Mouse (Mus musculus) common myeloid progenitor, adult 5-6 weeks (primary cell): ENCODE results near the gene Rrp36. TPM values are rescaled to one million over a fixed set of nuclear protein-coding genes. Genes with fewer than 3 reads are reported as not detected.
A peak's percentile ranks its signal among the peaks of the same experiment; 100 is the strongest.

Experiments used
- ATAC-seq: replicated peaks from 2 replicates; pipeline ENCODE4 v1.8.0; 2016; ENCODE audit warnings: low read depth, mild to moderate bottlenecking, moderate TSS enrichment, inconsistent platforms; ENCODE audit not compliant: poor library complexity, severe bottlenecking
- total RNA-seq: library from RNA; stranded (forward); fragments of 200-1000, 187-1606 nt; gene quantifications from 2 replicates; pipeline ENCODE4 v1.2.3, GENCODE M21; 2017

Gene Rrp36
- total RNA-seq, 1 experiment from 2014 or later: 46.2 TPM

DNA sequence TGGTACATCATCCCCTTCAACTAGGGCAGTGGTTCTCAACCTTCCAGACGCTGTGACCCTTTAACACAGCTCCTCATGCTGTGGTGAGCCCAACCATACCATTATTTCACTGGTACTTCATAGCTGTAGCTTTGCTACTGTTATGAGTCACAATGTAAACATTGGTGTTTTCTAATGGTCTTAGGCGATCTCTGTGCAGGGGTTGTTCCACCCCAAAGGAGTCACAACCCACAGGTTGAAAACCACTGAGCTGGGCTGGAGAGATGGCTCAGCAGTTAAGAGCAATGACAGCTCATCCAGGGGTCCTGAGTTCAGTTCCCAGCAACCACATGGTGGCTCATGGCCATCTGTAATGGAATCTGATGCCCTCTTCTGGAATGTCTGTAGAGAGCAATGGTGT, 17.2 kb upstream of the Rrp36 start:
- no peak for ATAC-seq

DNA sequence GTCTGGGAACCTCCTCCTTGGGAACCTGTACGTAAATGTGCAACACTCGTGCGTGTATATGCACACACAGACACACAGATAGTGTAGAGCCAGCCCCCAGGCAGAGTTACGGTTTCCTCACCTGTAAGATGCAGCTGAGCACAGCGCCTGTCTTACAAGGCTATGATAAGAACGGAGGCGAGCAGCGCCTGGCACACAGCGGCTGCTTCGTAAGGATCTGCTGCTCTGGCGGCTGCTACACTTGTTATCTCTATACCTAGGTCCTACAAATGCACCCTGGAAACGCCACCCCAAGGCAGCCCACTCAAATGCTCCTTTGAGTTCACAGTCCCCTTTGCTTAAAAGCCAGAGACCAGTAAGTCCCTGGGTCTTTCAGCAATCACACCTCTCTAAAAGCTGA, 16.5 kb upstream of the Rrp36 start:
- no peak for ATAC-seq

DNA sequence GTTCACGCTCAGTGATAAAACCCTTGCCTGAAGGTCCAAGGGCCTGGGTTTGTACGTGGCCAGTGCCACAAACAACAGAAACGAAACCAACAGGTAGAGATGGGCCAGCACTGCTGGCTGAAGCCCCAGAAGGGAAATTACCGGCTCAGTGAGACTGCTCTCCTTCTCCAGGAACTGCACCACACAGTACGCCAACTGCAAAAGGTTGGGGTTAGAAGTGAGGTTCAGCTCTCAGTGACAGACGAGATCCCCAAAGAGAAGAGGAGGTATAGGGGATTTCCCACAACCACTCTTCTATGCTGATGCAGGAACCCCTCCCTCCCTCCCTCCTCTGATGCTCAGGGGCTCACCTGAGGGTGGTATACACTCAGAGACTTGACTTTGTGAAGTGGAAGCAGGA, 11.8 kb upstream of the Rrp36 start:
- no peak for ATAC-seq

DNA sequence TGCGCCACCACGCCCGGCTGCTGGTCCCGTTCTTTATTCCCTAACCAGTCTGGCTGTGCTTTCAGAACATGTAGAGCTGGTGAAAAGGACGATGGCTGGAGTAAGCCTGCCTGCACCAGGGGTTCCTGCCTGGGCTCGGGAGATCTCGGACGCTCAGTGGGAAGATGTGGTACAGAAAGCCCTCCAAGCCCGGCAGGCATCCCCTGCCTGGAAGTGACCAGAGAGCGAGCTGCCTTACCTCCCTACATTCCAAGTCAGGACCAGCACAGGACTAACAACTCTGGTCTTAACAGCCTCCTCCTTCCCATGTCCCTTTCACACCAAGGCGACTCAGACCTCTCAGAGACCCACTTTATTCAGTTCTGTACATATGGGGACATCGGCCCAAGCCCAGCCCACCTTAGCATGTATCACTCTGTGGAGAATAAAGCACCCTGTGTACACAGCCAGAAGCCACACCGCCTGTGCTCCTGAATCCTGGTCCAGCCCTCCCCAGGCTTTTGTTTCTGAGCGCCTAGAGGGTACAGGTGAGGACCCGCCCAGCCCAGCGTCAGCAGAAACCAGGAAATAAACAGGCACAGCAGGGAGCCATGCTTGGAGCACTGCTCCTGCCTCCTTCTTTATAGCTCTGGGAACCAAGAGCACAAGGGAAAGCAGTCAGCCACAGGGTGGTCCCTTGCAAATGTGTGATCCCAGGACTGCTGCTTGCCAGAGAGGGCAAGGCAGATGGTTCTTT, 8.7 kb upstream of the Rrp36 start:
- ATAC-seq: no peak

DNA sequence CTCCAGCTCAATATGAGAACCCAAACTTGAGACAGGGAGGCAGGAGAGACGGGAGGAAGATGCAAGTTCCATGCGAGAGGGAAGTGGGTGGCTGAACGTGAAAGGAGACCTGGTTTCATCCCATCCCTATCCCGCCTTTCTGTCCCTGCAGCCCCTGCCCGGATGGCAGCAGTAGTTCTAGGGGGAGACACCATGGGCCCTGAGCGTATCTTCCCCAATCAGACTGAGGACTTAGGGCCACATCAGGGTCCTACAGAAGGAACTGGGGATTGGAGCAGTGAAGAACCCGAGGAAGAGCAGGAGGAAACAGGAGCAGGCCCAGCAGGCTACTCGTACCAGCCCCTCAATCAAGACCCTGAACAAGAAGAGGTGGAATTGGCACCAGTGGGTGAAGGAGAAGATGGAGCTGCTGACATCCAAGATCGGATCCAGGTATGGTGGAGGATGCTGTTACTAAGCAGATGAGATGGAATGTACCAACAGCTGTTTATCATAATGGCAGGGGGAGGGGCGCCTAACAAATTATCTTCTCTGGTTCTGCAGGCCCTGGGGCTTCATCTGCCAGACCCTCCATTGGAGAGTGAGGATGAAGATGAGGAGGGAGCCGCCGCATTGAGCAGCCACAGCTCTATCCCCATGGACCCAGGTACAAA, 7.4 kb upstream of the Rrp36 start:
- no peak for ATAC-seq

DNA sequence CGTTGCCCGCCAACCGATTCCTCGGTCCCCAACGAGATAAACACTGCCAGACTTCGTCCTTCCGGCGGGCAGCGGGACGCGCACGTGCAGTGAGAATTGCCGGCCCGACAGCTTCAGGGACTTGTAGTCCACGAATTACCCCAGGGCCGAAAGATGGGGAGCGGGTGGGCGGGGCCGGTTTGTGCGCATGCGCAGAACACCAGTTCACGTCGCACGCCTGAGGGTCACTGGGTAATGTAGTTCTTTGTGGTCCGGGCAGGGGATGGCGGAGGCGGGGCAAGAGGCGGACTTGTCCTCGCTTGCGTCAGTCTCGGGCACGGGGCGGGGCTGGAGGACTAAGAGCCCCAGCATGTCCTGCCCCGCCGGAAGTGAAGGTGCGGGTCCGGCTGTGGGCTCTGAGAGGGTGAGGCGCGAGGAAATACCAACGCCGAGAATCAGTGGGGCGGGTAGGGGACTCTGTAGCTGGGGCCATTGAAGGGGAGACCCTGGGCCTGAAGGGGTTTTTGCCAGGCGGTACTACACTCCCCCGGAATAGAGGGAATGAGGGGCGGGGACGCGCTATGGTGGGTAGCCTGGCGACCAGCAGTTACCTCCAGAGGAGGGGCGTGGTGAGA, 6.7 kb upstream of the Rrp36 start, which contains the start of gene Klhdc3:
Klhdc3 (minus strand) TSS at position 155 of the 614 bp plus-strand sequence.
- ATAC-seq: peak; percentile 95

DNA sequence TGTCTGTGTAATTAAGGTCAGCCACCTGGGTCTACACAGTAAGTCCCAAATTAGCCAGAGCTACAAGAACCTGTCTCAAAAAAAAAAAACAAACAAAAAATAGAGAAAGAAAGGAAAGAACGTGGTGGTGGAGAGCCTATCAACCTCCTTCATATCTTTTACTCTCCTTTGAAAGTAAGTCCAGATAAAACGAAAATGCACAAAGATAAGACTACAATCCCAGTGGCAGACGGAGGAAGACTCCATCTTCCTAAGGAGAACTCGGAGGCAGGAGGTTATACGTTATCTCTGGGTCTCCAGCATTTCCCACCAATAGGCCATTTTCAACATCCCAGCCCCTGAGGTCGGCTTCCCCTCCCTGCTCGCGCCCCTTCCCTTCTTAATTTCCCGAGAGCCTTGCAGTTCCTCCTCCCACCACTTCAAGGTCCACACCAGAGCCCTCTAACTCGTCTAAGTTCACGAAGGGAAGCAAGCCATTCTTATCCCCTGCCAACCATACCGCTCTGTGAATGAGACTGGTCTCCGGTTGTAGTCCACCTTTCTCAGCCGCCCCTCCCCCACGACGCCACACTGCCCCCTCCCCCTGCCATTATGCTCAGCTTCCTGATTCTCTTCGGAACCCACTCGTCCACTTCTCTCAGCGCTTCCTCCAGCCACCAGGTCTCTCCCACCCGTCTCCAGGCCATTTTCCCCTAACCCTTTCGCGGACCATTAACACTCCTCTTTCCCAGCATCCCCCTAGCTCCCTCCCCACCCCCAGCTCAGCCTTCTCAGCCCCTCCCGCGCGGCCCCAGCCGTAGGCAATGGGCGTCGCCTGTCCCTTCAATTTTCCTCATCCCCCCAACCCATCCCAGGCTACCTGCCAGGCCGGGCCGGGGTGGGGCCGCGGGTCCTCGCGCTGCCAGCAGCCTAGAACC, 5.9 kb upstream of the Rrp36 start:
- peak; percentile 42 for ATAC-seq

DNA sequence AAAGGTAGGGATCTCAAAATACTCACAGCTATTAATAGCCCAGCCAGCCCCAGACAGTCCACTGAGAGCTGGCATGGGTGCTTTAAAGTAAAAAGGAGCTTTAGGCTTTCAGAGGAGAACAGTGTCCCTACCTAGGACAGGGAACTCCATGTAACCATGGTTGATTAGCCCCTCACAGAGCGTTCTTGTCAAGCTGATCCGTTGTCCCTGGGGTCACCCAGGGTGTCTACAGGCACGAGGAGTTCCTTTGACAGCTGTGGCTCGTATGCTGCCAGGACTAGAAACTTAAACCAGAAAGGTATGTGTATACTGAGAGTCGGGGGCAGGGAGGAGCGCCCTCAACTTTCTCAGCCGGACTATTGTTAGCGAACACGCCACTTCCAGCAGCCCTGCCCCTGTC, 4.8 kb upstream of the Rrp36 start:
- no peak for ATAC-seq

DNA sequence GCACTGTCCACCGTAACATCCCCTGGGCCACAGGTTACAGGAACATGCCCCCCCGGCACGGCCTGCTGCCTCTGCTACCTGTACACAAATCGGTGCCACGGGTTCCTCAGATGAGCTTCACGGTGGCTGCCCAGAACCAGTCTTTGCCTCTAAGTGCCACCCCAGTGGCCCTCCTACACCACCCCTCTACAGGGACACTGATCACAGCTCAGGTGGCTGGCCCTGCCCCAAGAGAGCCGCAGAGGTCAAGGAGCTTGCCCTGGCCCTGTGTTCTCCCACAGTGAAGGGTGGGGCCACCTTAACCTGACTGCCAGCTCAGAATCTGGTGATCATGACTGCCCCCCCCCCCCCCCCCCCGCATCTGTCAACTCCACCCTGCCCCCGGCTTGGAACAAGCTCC, 4.3 kb upstream of the Rrp36 start, which contains the start of gene Mea1:
Mea1 (plus strand) TSS at position 378 of the 400 bp plus-strand sequence.
- no peak for ATAC-seq

DNA sequence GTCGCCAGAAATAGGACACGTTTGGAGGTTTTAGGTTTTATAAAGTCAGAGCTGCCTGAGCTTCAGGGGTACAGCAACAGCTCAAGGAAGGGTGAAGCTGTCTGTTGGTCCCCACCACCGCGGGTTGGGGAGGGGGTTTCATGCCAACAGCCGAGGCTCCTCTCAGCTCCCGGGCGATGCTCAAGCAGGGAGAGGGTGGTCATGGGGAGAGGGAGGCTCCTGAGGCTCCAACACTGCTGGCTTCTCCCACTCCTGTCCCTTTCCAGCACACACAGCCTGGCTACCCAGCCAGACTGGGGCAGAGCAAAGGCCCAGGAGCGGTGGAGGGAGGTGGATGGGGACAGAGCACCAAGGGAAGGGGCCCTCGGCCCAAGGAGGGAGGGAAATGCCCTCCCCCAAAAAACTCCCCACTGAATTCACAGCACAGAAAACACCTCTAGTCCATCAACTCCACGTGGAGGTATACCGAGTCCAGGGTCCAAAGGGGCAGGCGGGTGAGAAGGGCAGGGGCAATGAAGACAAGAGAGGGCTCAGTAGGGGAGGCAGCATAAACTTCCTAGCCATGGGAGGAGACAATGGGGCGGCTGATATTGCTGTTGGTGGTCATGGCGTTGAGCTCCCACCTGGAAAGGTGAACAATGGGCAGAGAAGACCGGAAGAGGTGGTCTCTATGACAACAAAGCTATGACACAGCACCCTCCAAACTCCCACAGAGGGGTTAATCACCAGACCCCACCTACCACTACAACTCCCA, 555 bp upstream of the Rrp36 start:
- ATAC-seq: no peak

DNA sequence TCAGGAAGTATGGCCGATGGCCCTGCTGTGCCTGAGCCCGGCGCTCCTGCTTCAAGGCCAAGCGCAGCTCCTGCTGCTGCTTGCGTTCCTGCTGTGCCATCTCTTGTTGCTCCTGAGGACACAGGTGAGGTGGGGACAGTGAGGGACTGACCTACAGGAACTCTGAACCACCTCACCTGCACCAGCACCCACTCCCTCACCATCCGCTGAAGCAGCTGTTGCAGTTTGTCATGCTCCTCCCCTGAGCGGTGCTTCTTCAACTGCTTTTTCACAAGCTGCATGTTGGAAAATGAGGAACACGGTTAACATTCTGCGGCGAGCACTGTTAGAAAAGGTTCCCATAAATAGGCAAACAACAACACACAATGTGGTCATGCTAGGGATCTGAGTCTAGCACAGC, 4.2 kb downstream of the Rrp36 start:
- no peak for ATAC-seq

DNA sequence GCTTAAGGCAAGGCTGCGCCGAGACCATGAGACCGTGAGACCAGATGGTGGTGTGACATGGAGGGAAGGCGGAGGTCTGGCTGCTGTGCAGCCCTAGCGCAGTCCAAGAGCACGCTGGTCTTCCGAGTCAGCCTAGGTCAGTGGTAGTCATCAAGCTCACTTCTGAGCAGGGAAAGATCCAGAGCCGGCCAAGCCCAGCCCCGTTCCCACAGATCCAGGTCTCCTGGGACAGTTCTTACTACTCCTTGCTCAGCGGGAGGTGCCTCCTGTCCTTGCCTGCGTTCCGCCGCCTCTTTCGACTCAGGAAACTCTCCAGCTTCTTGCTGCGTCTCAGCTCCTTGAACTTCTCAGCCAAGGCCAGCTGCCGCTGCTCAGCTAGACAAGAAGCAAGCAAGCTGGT, 6.4 kb downstream of the Rrp36 start:
- ATAC-seq: no peak

DNA sequence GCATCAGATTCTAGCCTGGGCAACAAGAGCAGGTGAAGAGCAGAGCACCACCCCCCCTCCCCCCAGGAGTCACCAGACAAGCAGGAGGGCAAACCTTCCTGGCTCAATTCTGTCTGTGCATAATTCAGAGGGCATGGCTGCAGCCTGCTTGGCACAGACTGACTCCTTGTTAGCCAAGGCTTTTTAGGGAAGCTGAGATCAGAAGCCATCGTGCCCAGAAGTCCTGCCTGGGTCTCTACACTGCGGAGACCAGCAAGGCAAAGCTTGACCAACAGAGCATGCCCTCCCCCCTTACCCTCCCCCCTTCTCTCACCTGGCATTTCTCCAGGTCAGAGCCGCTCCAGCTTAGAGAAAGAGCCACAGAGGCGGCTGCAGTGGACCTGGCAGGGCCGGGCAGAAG, 11.4 kb downstream of the Rrp36 start:
- no peak for ATAC-seq

DNA sequence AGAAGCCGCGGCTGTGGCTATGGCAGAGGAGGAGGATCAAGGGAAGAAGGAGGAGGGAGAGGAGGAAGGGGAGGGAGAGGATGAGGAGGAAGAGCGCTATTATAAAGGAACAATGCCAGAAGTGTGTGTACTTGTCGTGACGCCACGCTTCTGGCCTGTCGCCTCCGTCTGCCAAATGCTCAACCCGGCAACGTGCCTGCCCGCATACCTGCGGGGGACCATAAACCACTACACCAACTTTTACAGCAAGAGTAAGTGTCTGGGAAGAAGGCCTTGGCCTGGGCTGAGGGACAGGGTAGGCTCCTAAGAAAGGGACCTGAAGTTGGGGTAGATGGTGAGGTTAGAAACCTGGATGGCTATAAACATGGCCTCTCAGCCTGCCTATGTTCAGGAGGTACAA, 12.2 kb downstream of the Rrp36 start:
- no peak for ATAC-seq

DNA sequence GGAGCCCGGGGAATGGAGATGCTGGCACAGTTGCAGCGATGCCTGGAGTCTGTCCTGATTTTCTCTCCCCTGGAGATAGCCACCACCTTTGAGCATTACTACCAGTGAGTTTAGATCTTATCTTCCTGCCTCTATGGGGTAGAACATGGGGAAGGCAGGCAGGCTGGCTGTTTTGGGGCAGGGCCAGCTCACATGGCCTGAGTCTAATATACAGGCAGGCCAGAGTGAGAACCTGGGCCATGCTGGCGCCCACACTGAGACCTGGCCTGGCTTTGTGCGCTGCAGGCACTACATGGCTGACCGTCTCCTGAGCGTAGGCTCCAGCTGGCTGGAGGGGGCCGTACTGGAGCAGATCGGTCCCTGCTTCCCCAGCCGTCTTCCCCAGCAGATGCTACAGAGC, 12.8 kb downstream of the Rrp36 start:
- ATAC-seq: no peak

DNA sequence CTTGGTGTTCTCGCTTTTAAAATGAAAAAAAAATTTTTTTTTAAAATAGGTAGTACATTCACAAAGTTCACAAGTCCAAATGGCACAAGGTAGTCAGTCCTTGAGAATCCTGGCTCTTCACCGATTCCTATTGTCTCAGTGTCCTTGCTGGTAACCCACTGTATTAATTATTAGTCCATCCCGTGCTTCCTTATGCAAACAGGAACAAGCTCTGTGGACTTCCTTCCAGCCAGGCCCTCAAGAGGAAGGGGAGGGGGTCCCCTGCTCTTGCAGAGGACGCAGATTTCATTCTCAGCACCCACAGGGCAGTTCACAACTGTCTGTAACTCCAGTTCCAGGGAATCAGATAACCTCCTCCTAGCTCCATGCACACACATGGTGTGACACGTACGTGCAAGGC, 18.1 kb downstream of the Rrp36 start:
- ATAC-seq: no peak

DNA sequence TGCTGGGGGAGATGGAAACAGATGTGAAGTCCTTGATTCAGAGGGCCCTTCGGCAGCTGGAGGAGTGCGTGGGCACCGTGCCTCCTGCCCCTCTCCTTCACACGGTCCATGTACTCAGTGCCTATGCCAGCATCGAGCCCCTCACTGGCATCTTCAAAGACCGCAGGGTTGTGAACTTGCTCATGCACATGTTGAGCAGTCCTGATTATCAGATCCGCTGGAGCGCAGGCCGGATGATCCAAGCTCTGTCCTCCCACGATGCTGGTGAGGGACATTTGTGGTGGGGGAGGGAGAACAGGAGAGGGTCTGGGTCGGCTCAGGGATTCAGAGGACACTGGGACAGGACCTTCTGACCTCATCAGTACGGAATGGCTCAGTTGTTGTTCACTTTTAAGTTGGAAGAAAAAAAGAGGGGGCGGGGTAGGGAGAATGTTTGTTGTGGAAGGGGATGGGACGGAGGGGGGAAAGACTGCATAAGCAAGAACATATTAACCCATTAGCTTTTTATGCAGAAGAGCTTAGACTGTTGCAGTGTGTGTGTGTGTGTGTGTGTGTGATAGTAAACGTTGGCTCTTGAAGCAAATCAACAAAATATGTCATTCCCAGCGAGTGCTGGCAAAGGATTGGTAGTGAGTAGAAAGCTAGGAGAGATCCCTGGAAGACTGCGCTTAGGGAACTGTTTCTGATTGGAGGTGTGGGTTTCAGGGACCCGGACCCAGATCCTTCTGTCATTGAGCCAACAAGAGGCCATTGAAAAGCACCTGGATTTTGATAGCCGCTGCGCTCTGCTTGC, 22.2 kb downstream of the Rrp36 start:
- no peak for ATAC-seq

DNA sequence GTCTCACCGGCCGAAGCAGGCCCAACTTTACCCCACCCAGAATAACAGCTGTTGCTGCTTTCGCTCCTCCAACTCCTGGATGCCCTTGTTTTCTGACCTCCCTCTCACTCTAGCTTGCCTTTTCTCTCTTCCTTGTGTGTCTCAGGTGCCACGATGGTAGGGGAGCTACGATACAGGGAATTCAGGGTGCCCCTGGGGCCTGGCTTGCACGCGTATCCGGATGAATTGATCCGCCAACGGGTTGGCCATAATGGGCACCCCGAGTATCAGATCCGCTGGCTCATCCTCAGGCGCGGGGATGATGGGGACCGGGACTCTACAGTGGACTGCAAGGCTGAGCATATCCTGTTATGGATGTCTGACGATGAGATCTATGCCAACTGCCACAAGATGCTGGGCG, 22.9 kb downstream of the Rrp36 start:
- ATAC-seq: no peak
